Mouse (Mus musculus): Measurements from ENCODE around the gene Gm48551. TPM values are rescaled to one million over a fixed set of nuclear protein-coding genes. Genes with fewer than 3 reads are reported as not detected.

The Gm48551 gene
- polyA plus RNA-seq, 1 experiment from 2014 or later = 8.8 TPM

GRCm38 (mm10) chr10:81399798-81400308 lies 15.6 kb downstream of the Gm48551 start:
- Histone ChIP-seq H3K4me3 (replicated peaks; ENCODE audit: low read length) (peak overlapping the region; percentile 29), H3K9ac (replicated peaks; ENCODE audit: low read depth, low read length) (peak overlapping the region; percentile 24; the same call in 1 of the 2 replicates), H3K9me3 (ENCODE audit: control insufficient read depth, low read length) (no peaks in the 10 kb centered on the region), H3K36me3 (ENCODE audit: control insufficient read depth, insufficient read depth) (no peaks in the 10 kb centered on the region), H3K27ac (ENCODE audit: low read length) (no peak overlapping the region), H3K4me2 (ENCODE audit: low read length) (peak overlapping the region; percentile 41), H3K27me3 (replicated peaks; ENCODE audit: control insufficient read depth, insufficient read depth, low read length) (no peaks in the 10 kb centered on the region), H3K4me1 (replicated peaks; ENCODE audit: control insufficient read depth, insufficient read depth, low read length) (peaks cover 42% of the 10 kb centered on the region)
- no peak for ATAC-seq
- 78% methylated on average over 18 of the region's 18 CpGs for WGBS

- H3K27ac ChIP-seq (ENCODE audit: low read length) = peak overlapping the region; percentile 82
- H3K36me3 ChIP-seq (ENCODE audit: control insufficient read depth, insufficient read depth) = no peaks in the 10 kb centered on the region; the same call in 1 of the 2 replicates
- ATAC-seq = no peak
- no peaks in the 10 kb centered on the region for H3K27me3 ChIP-seq (replicated peaks; ENCODE audit: control insufficient read depth, insufficient read depth, low read length)
- H3K9ac ChIP-seq (replicated peaks; ENCODE audit: low read depth, low read length) = peak overlapping the region; percentile 24
- H3K4me3 ChIP-seq (replicated peaks; ENCODE audit: low read length) = peak overlapping the region; percentile 29
- WGBS = 41% methylated on average over 22 of the region's 22 CpGs
- no peaks in the 10 kb centered on the region for H3K9me3 ChIP-seq (ENCODE audit: control insufficient read depth, low read length)
- peaks cover 42% of the 10 kb centered on the region for H3K4me1 ChIP-seq (replicated peaks; ENCODE audit: control insufficient read depth, insufficient read depth, low read length)
- H3K4me2 ChIP-seq (ENCODE audit: low read length) = peak overlapping the region; percentile 41
These were observed 16.3 kb downstream of the Gm48551 start for GRCm38 (mm10) chr10:81400371-81401204.

GRCm38 (mm10) chr10:81401205-81401520 lies 16.9 kb downstream of the Gm48551 start:
- Histone ChIP-seq H3K27ac (ENCODE audit: low read length) (peak overlapping the region; percentile 82), H3K4me3 (replicated peaks; ENCODE audit: low read length) (peak overlapping the region; percentile 29), H3K9me3 (ENCODE audit: control insufficient read depth, low read length) (no peaks in the 10 kb centered on the region), H3K36me3 (ENCODE audit: control insufficient read depth, insufficient read depth) (no peaks in the 10 kb centered on the region; the same call in 1 of the 2 replicates), H3K4me1 (replicated peaks; ENCODE audit: control insufficient read depth, insufficient read depth, low read length) (peaks cover 42% of the 10 kb centered on the region), H3K27me3 (replicated peaks; ENCODE audit: control insufficient read depth, insufficient read depth, low read length) (no peaks in the 10 kb centered on the region), H3K9ac (replicated peaks; ENCODE audit: low read depth, low read length) (peak overlapping the region; percentile 24), H3K4me2 (ENCODE audit: low read length) (peak overlapping the region; percentile 41)
- 0 out of 2 replicates have a peak, but pooled peaks have one; percentile 1 for ATAC-seq
- WGBS = 35% methylated on average over 10 of the region's 10 CpGs

GRCm38 (mm10) chr10:81401521-81402226 lies 17.4 kb downstream of the Gm48551 start:
- peak overlapping the region; percentile 82 for H3K27ac ChIP-seq (ENCODE audit: low read length)
- WGBS = 8% methylated on average over 18 of the region's 18 CpGs
- no peaks in the 10 kb centered on the region for H3K9me3 ChIP-seq (ENCODE audit: control insufficient read depth, low read length)
- H3K4me3 ChIP-seq (replicated peaks; ENCODE audit: low read length) = no peak overlapping the region
- no peak overlapping the region for H3K4me2 ChIP-seq (ENCODE audit: low read length)
- peak; percentile 68 for ATAC-seq
- peak overlapping the region; percentile 33 for H3K9ac ChIP-seq (replicated peaks; ENCODE audit: low read depth, low read length)
- H3K36me3 ChIP-seq (ENCODE audit: control insufficient read depth, insufficient read depth) = peaks cover 3% of the 10 kb centered on the region; the same call in 1 of the 2 replicates
- H3K4me1 ChIP-seq (replicated peaks; ENCODE audit: control insufficient read depth, insufficient read depth, low read length) = peaks cover 42% of the 10 kb centered on the region
- H3K27me3 ChIP-seq (replicated peaks; ENCODE audit: control insufficient read depth, insufficient read depth, low read length) = no peaks in the 10 kb centered on the region

- peaks cover 46% of the 10 kb centered on the region for H3K4me1 ChIP-seq (replicated peaks; ENCODE audit: control insufficient read depth, insufficient read depth, low read length)
- H3K27me3 ChIP-seq (replicated peaks; ENCODE audit: control insufficient read depth, insufficient read depth, low read length) = no peaks in the 10 kb centered on the region
- WGBS = 18% methylated on average over 7 of the region's 7 CpGs
- no peak overlapping the region for H3K4me3 ChIP-seq (replicated peaks; ENCODE audit: low read length)
- ATAC-seq = peak; percentile 3; the same call in 1 of the 2 replicates
- H3K36me3 ChIP-seq (ENCODE audit: control insufficient read depth, insufficient read depth) = peaks cover 7% of the 10 kb centered on the region; the same call in 1 of the 2 replicates
- peak overlapping the region; percentile 82 for H3K27ac ChIP-seq (ENCODE audit: low read length)
- H3K9me3 ChIP-seq (ENCODE audit: control insufficient read depth, low read length) = no peaks in the 10 kb centered on the region
- H3K9ac ChIP-seq (replicated peaks; ENCODE audit: low read depth, low read length) = peak overlapping the region; percentile 33; the same call in 1 of the 2 replicates
- H3K4me2 ChIP-seq (ENCODE audit: low read length) = no peak overlapping the region
These were observed 18.0 kb downstream of the Gm48551 start for GRCm38 (mm10) chr10:81402227-81402765.

- Histone ChIP-seq H3K9ac (replicated peaks; ENCODE audit: low read depth, low read length) (no peak overlapping the region), H3K27ac (ENCODE audit: low read length) (no peak overlapping the region; the same call in 1 of the 2 replicates)
These were observed 19.2 kb downstream of the Gm48551 start for GRCm38 (mm10) chr10:81403511-81403910.

GRCm38 (mm10) chr10:81404082-81404481 lies 19.8 kb downstream of the Gm48551 start:
- no peaks in the 10 kb centered on the region for H3K9me3 ChIP-seq (ENCODE audit: control insufficient read depth, low read length)
- H3K36me3 ChIP-seq (ENCODE audit: control insufficient read depth, insufficient read depth) = peaks cover 7% of the 10 kb centered on the region; the same call in 1 of the 2 replicates
- no peak for ATAC-seq
- H3K27ac ChIP-seq (ENCODE audit: low read length) = no peak overlapping the region
- peaks cover 58% of the 10 kb centered on the region for H3K4me1 ChIP-seq (replicated peaks; ENCODE audit: control insufficient read depth, insufficient read depth, low read length)
- H3K9ac ChIP-seq (replicated peaks; ENCODE audit: low read depth, low read length) = no peak overlapping the region
- H3K4me3 ChIP-seq (replicated peaks; ENCODE audit: low read length) = no peak overlapping the region
- WGBS = 15% methylated on average over 9 of the region's 9 CpGs
- H3K4me2 ChIP-seq (ENCODE audit: low read length) = no peak overlapping the region
- no peaks in the 10 kb centered on the region for H3K27me3 ChIP-seq (replicated peaks; ENCODE audit: control insufficient read depth, insufficient read depth, low read length)

More at GRCm38 (mm10) chr10:81403511-81403910, 19.2 kb downstream of the Gm48551 start:
- WGBS = 62% methylated on average over 10 of the region's 10 CpGs
- Histone ChIP-seq H3K4me2 (ENCODE audit: low read length) (no peak overlapping the region), H3K27me3 (replicated peaks; ENCODE audit: control insufficient read depth, insufficient read depth, low read length) (no peaks in the 10 kb centered on the region), H3K4me3 (replicated peaks; ENCODE audit: low read length) (no peak overlapping the region), H3K4me1 (replicated peaks; ENCODE audit: control insufficient read depth, insufficient read depth, low read length) (peaks cover 58% of the 10 kb centered on the region), H3K9me3 (ENCODE audit: control insufficient read depth, low read length) (no peaks in the 10 kb centered on the region), H3K36me3 (ENCODE audit: control insufficient read depth, insufficient read depth) (peaks cover 7% of the 10 kb centered on the region; the same call in 1 of the 2 replicates)
- ATAC-seq = no peak

- Histone ChIP-seq H3K4me2 (ENCODE audit: low read length) (no peak overlapping the region), H3K9ac (replicated peaks; ENCODE audit: low read depth, low read length) (no peak overlapping the region), H3K36me3 (ENCODE audit: control insufficient read depth, insufficient read depth) (peaks cover 7% of the 10 kb centered on the region; the same call in 1 of the 2 replicates), H3K4me3 (replicated peaks; ENCODE audit: low read length) (no peak overlapping the region), H3K27me3 (replicated peaks; ENCODE audit: control insufficient read depth, insufficient read depth, low read length) (no peaks in the 10 kb centered on the region), H3K27ac (ENCODE audit: low read length) (no peak overlapping the region), H3K4me1 (replicated peaks; ENCODE audit: control insufficient read depth, insufficient read depth, low read length) (peaks cover 54% of the 10 kb centered on the region), H3K9me3 (ENCODE audit: control insufficient read depth, low read length) (no peaks in the 10 kb centered on the region)
- no peak for ATAC-seq
- 69% methylated on average over 18 of the region's 18 CpGs for WGBS
These were observed 20.5 kb downstream of the Gm48551 start for GRCm38 (mm10) chr10:81404720-81405119.

Measured in forebrain, embryonic 16.5 days (tissue).